Mouse (Mus musculus): ENCODE results near the gene Zfp112.
A peak's percentile ranks its signal among the peaks of the same experiment; 100 is the strongest.
"Not testable (repeated sequence)": the region's sequence is repeated elsewhere in the genome, so short reads cannot be mapped to it uniquely, and the experiment has no call there.

The Zfp112 gene

DNA sequence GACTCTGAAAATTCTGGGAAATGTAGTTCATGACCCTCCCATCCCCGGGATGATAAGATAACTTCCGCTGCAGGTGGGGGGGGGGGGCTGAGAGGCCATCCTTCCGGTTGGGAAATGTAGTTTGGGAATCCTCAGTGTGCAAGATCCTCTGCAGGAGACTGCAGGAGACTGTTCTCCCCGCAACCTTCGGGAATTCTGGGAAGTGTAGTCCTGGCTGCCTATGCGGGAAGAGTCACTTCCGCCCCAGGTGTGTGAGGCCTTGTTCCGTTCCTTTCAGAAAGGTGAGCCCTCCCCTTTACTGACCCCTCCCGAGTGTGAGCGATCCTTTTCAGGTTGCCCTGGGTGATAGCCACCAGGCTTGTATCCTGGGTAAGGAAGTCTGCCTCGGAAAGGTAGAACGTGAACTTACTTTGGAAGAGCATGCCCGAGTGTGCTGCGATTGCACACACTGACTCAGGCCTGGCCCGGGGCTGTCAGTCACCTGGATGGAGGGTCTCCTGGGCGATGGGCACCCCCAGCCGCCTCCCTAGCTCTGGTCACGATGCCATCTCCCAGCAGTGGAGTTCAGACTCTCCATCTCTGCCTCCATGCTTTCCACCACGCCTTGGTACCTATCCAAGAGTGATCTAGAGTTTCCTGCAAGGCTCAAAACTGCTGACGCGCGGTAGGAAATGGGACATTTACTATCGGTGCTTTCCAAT, at the start of gene Zfp112:
Gene Zfp112 (plus strand): TSS at position 159 of the 701 bp plus-strand sequence.
- DNase-seq (ENCODE audit: low read depth), result peak; percentile 86

DNA sequence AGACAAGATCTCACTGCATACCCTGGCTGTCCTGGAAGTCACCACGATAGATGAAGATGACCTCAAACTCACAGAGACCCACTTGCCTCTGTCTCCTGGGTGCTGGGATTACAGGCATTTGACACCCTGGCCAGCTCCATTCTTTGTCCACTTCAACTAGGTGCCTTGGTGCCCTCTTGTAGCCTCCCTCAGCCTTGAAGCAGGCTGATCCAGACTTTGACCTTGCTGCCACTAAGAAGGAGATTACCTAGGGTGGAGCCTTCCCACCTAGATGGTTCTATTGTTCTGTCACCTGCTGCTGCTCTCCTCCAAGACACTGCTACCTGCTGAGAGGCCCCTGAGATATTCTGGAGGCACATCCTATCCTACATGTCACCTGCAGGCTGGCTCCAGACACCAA, 37.7 kb upstream of the Zfp112 start:
- not testable (repeated sequence) for DNase-seq (ENCODE audit: low read depth)

DNA sequence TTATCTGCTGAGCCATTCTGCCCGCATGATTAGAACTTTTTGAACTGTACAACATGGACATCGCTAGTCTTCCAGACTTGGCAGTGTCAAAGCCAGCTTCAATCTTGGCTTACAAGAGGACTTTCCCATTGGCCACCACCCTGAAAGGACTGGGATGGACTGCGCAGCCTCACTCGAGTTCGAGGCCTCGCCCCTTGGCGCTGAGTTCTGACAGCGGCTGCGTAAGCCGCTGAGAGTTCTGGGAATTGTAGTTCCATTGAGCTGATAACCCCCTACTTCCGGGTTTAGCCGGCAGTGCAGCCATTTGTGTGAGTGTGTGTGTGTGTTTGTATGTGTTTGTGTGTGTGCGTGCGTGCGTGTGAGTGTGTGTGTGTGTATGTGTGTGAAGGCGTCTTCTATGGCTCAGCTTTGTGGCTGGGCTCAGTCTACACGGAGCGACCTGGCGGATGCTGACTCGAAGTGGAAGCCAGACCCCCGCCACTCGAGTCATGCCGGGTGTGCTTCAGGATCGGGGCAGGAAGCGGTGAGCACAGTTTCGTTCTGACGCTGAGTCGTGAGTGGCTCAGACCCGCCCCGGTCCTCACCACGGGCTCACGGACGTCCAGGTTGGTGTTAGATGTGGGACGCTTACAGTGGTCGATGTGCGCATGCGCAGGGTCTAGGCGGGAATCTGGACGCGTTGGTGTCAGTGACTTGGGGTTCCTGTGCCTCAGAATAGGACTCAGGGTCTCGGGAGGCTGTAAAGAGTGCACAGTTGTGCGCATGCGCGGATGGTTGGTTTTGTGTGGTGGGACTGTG, 30.3 kb upstream of the Zfp112 start, which contains the start of gene Zfp180:
Gene Zfp180 (plus strand): TSS at position 291 of the 798 bp plus-strand sequence.
- DNase-seq (ENCODE audit: low read depth), result peak; percentile 99

DNA sequence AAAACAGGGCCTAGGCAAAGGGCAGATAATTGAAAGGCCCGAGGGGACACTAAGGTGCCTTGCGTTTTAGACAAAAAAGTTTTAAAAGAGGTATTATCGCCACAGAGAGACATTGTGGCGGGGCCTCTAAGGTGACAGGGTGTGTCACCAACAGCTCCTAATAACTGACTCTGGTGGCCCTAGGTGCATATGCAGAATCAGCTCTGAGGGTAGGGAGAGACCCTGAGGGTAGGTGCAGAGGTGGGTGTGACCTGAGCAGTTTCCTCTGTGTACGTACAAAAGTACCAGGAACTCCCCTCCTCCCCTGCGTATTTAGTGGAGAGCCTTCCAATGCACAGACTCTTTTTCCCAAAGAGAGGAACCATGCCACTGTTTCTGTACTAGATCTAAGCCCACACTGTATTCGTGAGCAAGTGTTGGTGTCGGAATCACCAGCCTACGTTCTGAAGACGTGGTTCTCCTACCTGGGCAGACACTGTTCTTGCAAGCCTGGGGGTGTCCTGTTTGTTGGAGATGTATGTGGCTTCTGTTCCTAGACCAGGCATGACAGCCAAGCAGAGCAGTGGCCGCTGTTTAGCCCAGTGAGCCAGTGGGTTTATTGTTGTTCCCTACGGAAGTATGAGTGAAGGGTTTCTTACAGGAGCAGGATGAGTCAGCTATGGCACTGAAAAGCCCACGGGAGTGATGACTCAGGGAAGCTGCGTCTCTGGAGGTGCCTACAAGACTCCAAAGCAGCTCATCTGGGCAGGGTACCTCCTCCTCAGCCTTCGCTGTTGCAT, 29.5 kb upstream of the Zfp112 start:
- DNase-seq (ENCODE audit: low read depth), result peak; percentile 72

- no peak for DNase-seq (ENCODE audit: low read depth)
These were observed 25.2 kb upstream of the Zfp112 start for GRCm38 (mm10) chr7:24086871-24087270.

DNA sequence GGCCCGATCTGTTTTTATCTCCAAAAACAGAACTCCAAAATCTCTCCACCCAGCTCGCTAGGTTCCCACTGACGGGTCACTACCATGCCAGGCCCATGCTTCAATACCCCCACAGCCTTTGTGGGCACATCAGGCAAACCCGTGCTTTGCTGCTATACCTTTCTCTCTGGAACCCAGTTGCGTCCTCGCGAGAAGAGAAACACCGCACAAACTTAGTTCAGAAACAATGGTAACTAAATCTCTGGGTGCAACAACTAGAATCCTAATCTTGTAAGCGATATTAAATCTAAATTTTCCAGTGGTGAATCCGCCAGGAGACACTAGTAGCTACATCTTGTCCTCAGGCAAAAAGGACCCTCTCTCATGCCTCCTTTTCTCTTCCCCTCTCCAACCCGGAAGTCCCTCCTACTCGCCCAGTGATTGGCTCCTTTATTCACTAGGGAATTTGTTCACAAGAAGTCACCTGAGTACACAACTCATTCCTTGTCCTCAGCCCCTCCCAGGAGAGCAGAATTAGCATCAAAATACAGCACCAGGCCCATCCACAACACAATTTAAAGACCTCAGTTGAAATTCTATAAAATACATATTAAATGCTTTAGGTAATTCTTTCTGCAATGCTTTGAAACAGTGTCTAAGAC, 24.5 kb upstream of the Zfp112 start:
- no peak for DNase-seq (ENCODE audit: low read depth)

DNA sequence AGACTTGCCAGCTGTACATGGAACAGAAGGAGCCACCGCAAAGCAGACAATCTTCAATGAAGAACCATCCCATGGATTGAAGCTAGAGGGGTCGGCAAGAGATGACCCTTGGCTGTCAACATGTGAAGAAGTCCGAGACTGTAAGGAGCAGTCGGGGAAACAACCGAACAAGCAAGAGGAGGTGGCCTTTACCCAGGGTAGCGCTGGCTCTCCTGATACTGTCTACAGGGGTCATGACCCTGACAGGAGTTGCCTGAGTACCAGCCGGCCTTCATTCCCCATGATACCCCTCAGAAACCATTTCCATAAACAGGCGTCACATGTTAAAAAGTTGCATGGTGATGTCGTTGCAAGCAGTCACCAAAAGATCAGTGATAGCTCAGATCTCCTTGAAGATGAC, 7.7 kb upstream of the Zfp112 start:
- DNase-seq (ENCODE audit: low read depth), result no peak

GRCm38 (mm10) chr7:24105144-24105703, 6.9 kb upstream of the Zfp112 start:
- DNase-seq (ENCODE audit: low read depth), result peak; percentile 22

- DNase-seq (ENCODE audit: low read depth), result no peak
These were observed 1.3 kb upstream of the Zfp112 start for GRCm38 (mm10) chr7:24110839-24111238.

DNA sequence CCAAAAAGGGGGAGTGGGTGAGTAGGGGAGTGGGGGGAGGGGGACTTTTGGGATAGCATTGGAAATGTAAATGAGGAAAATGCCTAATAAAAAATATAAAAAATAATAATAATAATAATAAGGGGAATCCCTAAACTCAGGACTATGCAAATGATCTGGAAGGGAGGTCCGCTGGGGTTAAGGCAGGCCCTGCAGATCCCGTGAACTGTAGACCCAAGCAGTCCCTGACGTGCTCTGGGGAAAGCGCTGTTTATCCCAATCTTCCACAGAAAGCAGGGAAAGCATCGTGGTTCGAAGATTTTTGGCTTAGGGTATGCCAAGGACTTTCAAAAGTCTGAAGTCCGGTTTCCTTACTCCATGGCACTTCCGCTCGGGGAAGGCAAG, 350 bp upstream of the Zfp112 start:
- DNase-seq (ENCODE audit: low read depth), result no peak

GRCm38 (mm10) chr7:24113001-24113400, 887 bp downstream of the Zfp112 start:
- DNase-seq (ENCODE audit: low read depth), result peak; percentile 62

DNA sequence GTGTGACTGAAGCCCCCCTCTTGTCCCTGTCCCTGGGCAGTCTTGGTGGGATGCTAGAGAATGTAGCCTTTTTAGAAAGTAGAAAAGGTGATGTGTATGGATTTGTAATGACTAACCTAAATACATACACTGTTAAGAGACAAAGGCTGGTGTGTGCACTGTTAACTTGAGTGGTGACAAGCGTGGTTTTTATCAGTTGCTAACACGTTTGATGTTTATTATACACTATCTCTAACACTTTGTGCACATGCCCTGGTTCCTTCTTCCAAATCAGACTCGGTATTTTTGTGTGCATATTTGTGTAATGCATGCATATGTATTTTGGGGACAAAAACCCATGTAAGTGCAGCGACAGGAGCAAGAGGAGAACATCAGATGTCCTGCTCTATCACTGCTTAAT, 4.5 kb downstream of the Zfp112 start:
- DNase-seq (ENCODE audit: low read depth), result no peak

DNA sequence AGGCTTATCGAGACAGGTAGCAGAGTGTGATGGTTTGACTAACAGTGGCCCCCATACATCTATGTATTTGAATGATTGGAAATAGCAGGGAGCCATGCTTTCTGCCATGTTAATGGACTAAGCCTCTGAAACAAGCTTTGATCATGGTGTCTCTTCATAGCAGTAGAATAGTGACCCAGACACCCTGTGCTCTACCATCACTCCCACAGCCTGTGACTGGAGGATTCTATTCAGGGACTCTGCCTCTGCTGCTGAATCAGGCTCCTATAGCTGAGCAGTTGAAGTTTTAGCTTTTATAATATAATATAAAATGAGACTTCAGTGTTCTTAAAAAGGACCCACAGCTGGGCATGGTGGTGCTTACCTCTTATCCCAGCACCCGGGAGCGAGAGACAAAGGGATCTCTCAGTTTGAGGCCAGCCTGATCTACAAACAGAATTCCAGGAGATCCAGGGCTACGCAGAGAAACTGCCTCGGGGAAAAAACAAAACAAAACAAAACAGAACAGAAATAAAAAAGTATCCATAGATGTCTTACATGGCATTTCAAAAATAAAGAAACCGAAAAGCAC, 21.4 kb downstream of the Zfp112 start:
- DNase-seq (ENCODE audit: low read depth), result no peak

- DNase-seq (ENCODE audit: low read depth), result peak; percentile 89
These were observed 22.1 kb downstream of the Zfp112 start, which contains the start of gene Zfp235 for GRCm38 (mm10) chr7:24133996-24134828. Gene Zfp235, plus strand, starts transcription at chr7:24134169.

DNA sequence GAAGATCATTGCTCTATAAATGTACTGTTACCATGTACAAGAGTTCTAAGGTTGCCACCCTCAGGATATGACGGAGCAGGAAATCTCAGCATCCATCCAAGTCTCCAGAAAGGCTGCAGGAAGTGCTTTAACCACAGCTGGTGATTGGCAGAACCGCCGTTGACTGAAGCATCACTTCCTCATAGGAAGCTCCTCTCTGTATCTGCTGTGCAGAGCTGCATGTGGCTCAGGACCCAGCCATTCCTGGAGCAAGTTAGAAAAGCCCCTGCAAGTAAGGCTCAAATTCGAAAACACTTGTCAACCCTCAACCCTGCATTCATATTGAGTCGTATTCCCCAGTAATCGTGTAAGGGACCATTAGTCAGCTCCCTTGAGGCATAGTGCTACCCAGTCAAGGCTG, 30.5 kb downstream of the Zfp112 start:
- no peak for DNase-seq (ENCODE audit: low read depth)

DNA sequence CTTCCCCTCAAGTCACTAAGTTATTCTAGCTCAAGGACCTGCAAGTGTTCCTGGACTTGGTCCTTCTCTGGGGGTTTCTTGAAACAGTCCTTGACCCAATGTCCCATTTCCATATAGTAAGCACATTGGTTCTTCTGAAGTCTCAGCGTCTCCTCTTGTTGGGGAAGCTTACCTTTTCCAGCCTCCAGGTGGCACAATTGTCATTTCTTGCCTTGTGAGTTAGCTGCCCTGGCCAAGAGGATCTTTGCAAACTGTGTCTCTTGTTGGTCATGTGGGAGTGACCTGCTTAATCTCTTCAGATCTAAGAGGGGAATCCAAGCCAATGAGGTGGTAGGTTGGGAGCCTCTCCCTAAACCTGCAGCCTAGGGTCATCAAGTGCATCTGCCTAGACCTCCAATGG, 41.2 kb downstream of the Zfp112 start:
- DNase-seq (ENCODE audit: low read depth), result peak; percentile 65

- no peak for DNase-seq (ENCODE audit: low read depth)
These were observed 60.1 kb downstream of the Zfp112 start for GRCm38 (mm10) chr7:24172191-24172590.

DNA sequence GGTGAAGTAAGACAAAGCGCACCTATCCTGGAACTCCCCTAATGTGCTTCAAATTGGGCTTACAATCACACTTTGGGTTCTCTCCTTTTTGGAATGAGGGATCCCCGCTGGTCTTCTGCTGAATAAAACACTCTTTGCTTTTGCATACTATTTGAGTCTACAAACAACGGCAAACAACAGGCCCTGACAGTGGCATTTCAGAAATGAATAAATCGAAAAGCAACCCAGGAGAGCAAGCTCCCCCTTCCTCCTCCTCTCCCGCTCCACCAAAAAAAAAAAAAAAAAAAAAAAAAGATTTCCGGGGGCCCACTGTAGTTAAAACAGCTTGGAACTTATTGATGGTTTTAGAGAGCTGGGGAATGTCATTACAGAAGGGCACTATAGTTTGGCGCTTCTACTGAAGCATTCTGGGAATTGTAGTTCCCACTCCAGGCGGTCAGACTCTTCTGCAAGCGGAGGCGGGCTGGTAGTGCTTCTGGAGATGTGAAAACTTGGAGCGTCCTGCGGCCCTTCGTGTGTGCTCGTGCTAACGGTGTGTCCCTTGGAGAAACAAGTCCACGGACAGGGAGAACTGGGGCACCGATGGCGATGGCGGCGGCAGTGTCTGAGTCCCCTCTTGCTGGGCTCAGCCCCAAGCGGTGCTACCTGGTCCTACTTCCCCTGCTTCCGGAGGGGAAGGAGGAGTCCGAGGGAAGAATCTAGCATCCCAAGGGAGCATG, 62.7 kb downstream of the Zfp112 start, which contains the start of gene Zfp114:
Gene Zfp114 (plus strand): TSS at position 443 of the 719 bp plus-strand sequence.
- DNase-seq (ENCODE audit: low read depth), result peak; percentile 41

GRCm38 (mm10) chr7:24175337-24175711, 63.2 kb downstream of the Zfp112 start:
- DNase-seq (ENCODE audit: low read depth), result no peak
